Mouse (Mus musculus) spleen, adult 2 months (tissue): ENCODE results near the gene Capn2.

Experiments
- CTCF ChIP-seq: fragments of 200-500 bp; IDR thresholded peaks from 2 replicates; pipeline ENCODE4 v1.5.1; 2011; ENCODE audit warnings: mild to moderate bottlenecking, inconsistent platforms; ENCODE audit not compliant: insufficient read depth, insufficient read length, insufficient replicate concordance; ENCODE audit errors: extremely low read depth
- POLR2A ChIP-seq: fragments of 200-500 bp; IDR thresholded peaks from 2 replicates; pipeline ENCODE4 v1.6.1; 2011; ENCODE audit warnings: low read depth, low read length, inconsistent platforms

DNA sequence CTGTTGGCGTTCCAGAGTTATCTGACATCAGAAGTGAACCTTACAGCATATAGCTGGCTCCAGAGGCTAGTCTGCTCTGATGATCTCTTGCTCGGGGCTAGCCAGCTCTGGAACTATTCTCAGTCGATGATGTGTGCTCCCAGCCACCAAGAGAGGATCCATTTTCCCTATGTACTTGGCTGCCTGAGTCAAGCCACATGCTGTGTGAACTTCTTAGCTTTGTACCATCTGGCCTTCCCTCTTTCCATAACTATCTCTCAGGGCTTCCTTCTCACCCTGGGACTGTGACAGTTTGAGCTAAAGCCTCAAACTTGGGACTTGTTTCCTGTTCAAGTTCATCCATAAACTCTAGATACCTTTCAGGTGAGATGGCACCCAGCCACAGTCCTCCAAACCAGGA, 16.2 kb upstream of the Capn2 start:
- TF ChIP-seq POLR2A (no peak), CTCF (no peak)
